Mouse (Mus musculus) embryonic facial prominence, embryonic 15.5 days (tissue): ENCODE data around the gene Fasn. TPM values are rescaled to one million over a fixed set of nuclear protein-coding genes. Genes with fewer than 3 reads are reported as not detected.

Experiments used
- polyA plus RNA-seq: library from polyadenylated mRNA; unstranded; fragments of >200 nt; fragmentation: Nextera tagmentation; extraction: Ambion mirVana; gene quantifications from 2 replicates; pipeline ENCODE4 v1.2.1, GENCODE M21; 2015

Gene Fasn
- polyA plus RNA-seq, 1 experiment from 2014 or later, result 46.2 TPM

Other genes with a start within 250 kb of the Fasn start
- 593 and 594 TPM in 2 replicates for gene Arhgdia, start 242.9 kb downstream of the Fasn start, polyA plus RNA-seq
- gene Alyref, start 226.2 kb downstream of the Fasn start, polyA plus RNA-seq, result 420 and 426 TPM in 2 replicates
- gene Anapc11, start 226.1 kb downstream of the Fasn start, polyA plus RNA-seq, result 219 and 224 TPM in 2 replicates
- gene Npb, start 216.1 kb downstream of the Fasn start, polyA plus RNA-seq, result 1.8 and 1.9 TPM in 2 replicates
- gene Pcyt2, start 206.6 kb downstream of the Fasn start, polyA plus RNA-seq, result 141 TPM in 2 replicates
- gene Sirt7, start 199.3 kb downstream of the Fasn start, polyA plus RNA-seq, result 34.7 and 35.0 TPM in 2 replicates
- gene Mafg, start 190.9 kb downstream of the Fasn start, polyA plus RNA-seq, result 36.4 and 38.7 TPM in 2 replicates
- 53.8 and 54.5 TPM in 2 replicates for gene Pycr1, start 180.8 kb downstream of the Fasn start, polyA plus RNA-seq
- gene Myadml2, start 176.4 kb downstream of the Fasn start, polyA plus RNA-seq, result 1.0 and 1.6 TPM in 2 replicates
- 6.2 and 7.4 TPM in 2 replicates for gene Notum, start 163.4 kb downstream of the Fasn start, polyA plus RNA-seq
- gene Aspscr1, start 151.6 kb downstream of the Fasn start, polyA plus RNA-seq, result 114 and 120 TPM in 2 replicates
- 145 and 157 TPM in 2 replicates for gene Cenpx, start 110.8 kb downstream of the Fasn start, polyA plus RNA-seq
- gene Lrrc45, start 110.6 kb downstream of the Fasn start, polyA plus RNA-seq, result 69.7 and 82.2 TPM in 2 replicates
- 64.5 and 75.4 TPM in 2 replicates for gene Rac3, start 103.1 kb downstream of the Fasn start, polyA plus RNA-seq
- gene Dcxr, start 97.3 kb downstream of the Fasn start, polyA plus RNA-seq, result 35.9 and 36.6 TPM in 2 replicates
- 193 and 315 TPM in 2 replicates for gene Cbr2, start 92.4 kb downstream of the Fasn start, polyA plus RNA-seq
- 3.8 and 5.9 TPM in 2 replicates for gene Hmga1b, start 61.8 kb downstream of the Fasn start, polyA plus RNA-seq
- gene Rfng, start 40.3 kb downstream of the Fasn start, polyA plus RNA-seq, result 56.0 and 62.0 TPM in 2 replicates
- gene Gps1, start 40.3 kb downstream of the Fasn start, polyA plus RNA-seq, result 205 and 214 TPM in 2 replicates
- 61.4 and 64.4 TPM in 2 replicates for gene Dus1l, start 28.1 kb downstream of the Fasn start, polyA plus RNA-seq
- gene Ccdc57, start 108.3 kb upstream of the Fasn start, polyA plus RNA-seq, result 6.2 and 7.4 TPM in 2 replicates
- gene Slc16a3, start 123.9 kb upstream of the Fasn start, polyA plus RNA-seq, result 67.2 and 72.2 TPM in 2 replicates
- gene Csnk1d, start 166.8 kb upstream of the Fasn start, polyA plus RNA-seq, result 123 and 125 TPM in 2 replicates
- 0.46 and 1.1 TPM in 2 replicates for gene Cd7, start 214.9 kb upstream of the Fasn start, polyA plus RNA-seq
- 1.2 and 1.3 TPM in 2 replicates for gene Sectm1b, start 239.0 kb upstream of the Fasn start, polyA plus RNA-seq